Mouse (Mus musculus) gastrocnemius, adult 18-20 months (tissue): Measurements from ENCODE around the gene Elavl2. TPM values are rescaled to one million over a fixed set of nuclear protein-coding genes. Genes with fewer than 3 reads are reported as not detected.

Source experiments
- DNase-seq: peaks from one replicate; pipeline ENCODE4 v3.0.0; 2021; ENCODE audit warnings: low spot score
- long read RNA-seq, 2 experiments: library from polyadenylated mRNA; stranded (forward); transcript quantifications; one replicate each; pipeline ENCODE4 v2.0.0; 2021
- total RNA-seq, 2 experiments: library from RNA; stranded (reverse); gene quantifications; 2 replicates each; pipeline ENCODE4 v1.2.3; 2021

Gene Elavl2
- total RNA-seq: not detected
- long read RNA-seq, experiment 1: 0 reads
- long read RNA-seq, experiment 2: 0 reads

GRCm38 (mm10) chr4:91400423-91400822, at the start of gene Elavl2:
TSS of gene Elavl2 (minus strand) at chr4:91400785.
- no peak for DNase-seq

GRCm38 (mm10) chr4:91447887-91448286, 47.3 kb upstream of the Elavl2 start:
- no peak for DNase-seq

GRCm38 (mm10) chr4:91415582-91415981, 15.0 kb upstream of the Elavl2 start:
- DNase-seq: no peak

- DNase-seq: no peak
Measured at GRCm38 (mm10) chr4:91405047-91405446, 4.5 kb upstream of the Elavl2 start.

GRCm38 (mm10) chr4:91399510-91400196, 932 bp downstream of the Elavl2 start:
- DNase-seq: no peak

GRCm38 (mm10) chr4:91391987-91392598, 8.5 kb downstream of the Elavl2 start:
- DNase-seq: no peak

- no peak for DNase-seq
Measured at GRCm38 (mm10) chr4:91387701-91388100, 12.9 kb downstream of the Elavl2 start.

- no peak for DNase-seq
Measured at GRCm38 (mm10) chr4:91381201-91381627, 19.4 kb downstream of the Elavl2 start.

- no peak for DNase-seq
Measured at GRCm38 (mm10) chr4:91380341-91381117, 20.1 kb downstream of the Elavl2 start.

- DNase-seq: no peak
Measured at GRCm38 (mm10) chr4:91379559-91379958, 21.0 kb downstream of the Elavl2 start.

- DNase-seq: peak; percentile 80
Measured at GRCm38 (mm10) chr4:91376317-91376910, 24.2 kb downstream of the Elavl2 start.

GRCm38 (mm10) chr4:91375372-91375687, 25.3 kb downstream of the Elavl2 start:
- DNase-seq: no peak

- no peak for DNase-seq
Measured at GRCm38 (mm10) chr4:91374571-91375371, 25.8 kb downstream of the Elavl2 start.

GRCm38 (mm10) chr4:91372844-91373243, 27.7 kb downstream of the Elavl2 start:
- DNase-seq: no peak

GRCm38 (mm10) chr4:91371819-91372215, 28.8 kb downstream of the Elavl2 start:
- no peak for DNase-seq

- DNase-seq: no peak
Measured at GRCm38 (mm10) chr4:91371131-91371818, 29.3 kb downstream of the Elavl2 start.

GRCm38 (mm10) chr4:91365276-91365675, 35.3 kb downstream of the Elavl2 start:
- DNase-seq: no peak

- DNase-seq: no peak
Measured at GRCm38 (mm10) chr4:91363963-91364362, 36.6 kb downstream of the Elavl2 start.

- DNase-seq: no peak
Measured at GRCm38 (mm10) chr4:91362520-91362919, 38.1 kb downstream of the Elavl2 start.

- no peak for DNase-seq
Measured at GRCm38 (mm10) chr4:91353138-91353537, 47.4 kb downstream of the Elavl2 start.

GRCm38 (mm10) chr4:91349579-91349978, 51.0 kb downstream of the Elavl2 start:
- DNase-seq: no peak
